20 mouse cellular contexts compared by ENCODE assay signal in the genomic region with DNA sequence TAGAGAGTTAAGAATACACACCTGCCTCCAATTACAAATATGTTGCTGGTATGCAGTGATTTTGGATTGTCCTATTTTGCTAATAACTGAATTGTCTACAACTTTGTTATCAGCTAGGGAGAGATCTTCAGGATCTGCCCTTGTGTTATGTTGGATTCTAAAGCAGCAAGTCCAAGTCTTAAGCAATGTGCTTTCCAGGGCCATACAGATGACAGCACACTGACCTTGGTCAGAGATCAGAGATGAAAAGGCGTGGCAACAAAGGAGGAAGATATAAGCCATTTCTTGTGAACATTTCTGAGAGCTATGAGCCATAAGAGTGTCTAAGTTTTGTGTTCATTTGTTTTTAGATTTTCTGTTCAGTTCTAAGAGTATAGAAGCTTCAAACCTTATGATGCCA. TPM values are rescaled to one million over a fixed set of nuclear protein-coding genes. Genes with fewer than 3 reads are reported as not detected.
"Had no signal": no experiment of that assay in that cellular context is flagged by ENCODE, and none has a peak within 500 bp of the region (broad histone marks: within the 10 kb centered on the region; RNA-seq: fewer than 3 reads in every experiment).

No protein-coding gene starts in this region.

- DNase-seq: lung, adult 18-20 months; lung, embryonic 14.5 days; lung, postnatal 10 days; lung, postnatal 4 days; midbrain, embryonic 14.5 days; retina, postnatal 1 day; right cerebral cortex, adult 18-20 months; right cerebral cortex, postnatal 25 days; right cerebral cortex, postnatal 4 days; spleen, adult 18-20 months; thymus, adult 2 months; thymus, postnatal 25 days; thymus, postnatal 4 days had no signal

- H3K4me2 ChIP-seq: lung, embryonic 14.5 days; midbrain, embryonic 12.5 days; neural tube, embryonic 13.5 days; neural tube, embryonic 15.5 days had no signal

- H3K9me3 ChIP-seq: midbrain, embryonic 10.5 days; midbrain, embryonic 12.5 days; neural tube, embryonic 13.5 days; neural tube, embryonic 15.5 days had no signal

- H3K27me3 ChIP-seq: midbrain, embryonic 12.5 days; neural tube, embryonic 13.5 days; neural tube, embryonic 15.5 days had no signal

- H3K4me3 ChIP-seq: midbrain, embryonic 10.5 days; midbrain, embryonic 12.5 days; myocyte; neural tube, embryonic 13.5 days; neural tube, embryonic 15.5 days had no signal

- H3K36me3 ChIP-seq: midbrain, embryonic 10.5 days; midbrain, embryonic 12.5 days; neural tube, embryonic 13.5 days; neural tube, embryonic 15.5 days had no signal

- H3K9ac ChIP-seq: lung, embryonic 14.5 days; midbrain, embryonic 12.5 days; neural tube, embryonic 13.5 days; neural tube, embryonic 15.5 days had no signal

- H3K27ac ChIP-seq: midbrain, embryonic 10.5 days; midbrain, embryonic 12.5 days; neural tube, embryonic 13.5 days; neural tube, embryonic 15.5 days had no signal

- ATAC-seq: midbrain, embryonic 16.5 days had no signal

RNA-seq across cellular contexts. Expression of a gene that starts 4.9 kb away (rescaled TPM):
- total RNA-seq: megakaryocyte, adult 5-6 weeks had no signal
